Mouse (Mus musculus) myocyte (in vitro differentiated cells): ENCODE measurements around the gene Rere. TPM values are rescaled to one million over a fixed set of nuclear protein-coding genes. Genes with fewer than 3 reads are reported as not detected.

Experiments
- H3K27me3 ChIP-seq: one replicate; pipeline ENCODE4 v1.6.1; 2011; ENCODE audit not compliant: control insufficient read depth, insufficient read depth, insufficient read length
- H3K36me3 ChIP-seq: one replicate; pipeline ENCODE4 v1.6.1; 2011; ENCODE audit not compliant: control insufficient read depth, insufficient read depth
- H3K4me2 ChIP-seq: one replicate; pipeline ENCODE4 v1.6.1; 2011; ENCODE audit warnings: low read depth, control low read depth
- H3K4me3 ChIP-seq: one replicate; pipeline ENCODE4 v1.5.1; 2011; ENCODE audit warnings: mild to moderate bottlenecking, control low read depth, moderate library complexity
- H3K79me2 ChIP-seq: one replicate; pipeline ENCODE4 v1.6.1; 2011; ENCODE audit not compliant: control insufficient read depth, insufficient read depth
- H3ac ChIP-seq: one replicate; pipeline ENCODE4 v1.6.1; 2011; ENCODE audit not compliant: control insufficient read depth, insufficient read length
- CEBPB ChIP-seq: IDR thresholded peaks from 2 replicates; pipeline ENCODE4 v1.6.1; 2011; ENCODE audit warnings: mild to moderate bottlenecking, moderate library complexity; ENCODE audit not compliant: poor library complexity, insufficient read depth, severe bottlenecking
- E2F4 ChIP-seq: IDR thresholded peaks from one replicate; pipeline ENCODE4 v1.6.1; 2011; ENCODE audit warnings: mild to moderate bottlenecking, control low read depth, moderate library complexity; ENCODE audit not compliant: insufficient read depth
- MAX ChIP-seq: IDR thresholded peaks from one replicate; pipeline ENCODE4 v1.6.1; 2011; ENCODE audit warnings: low read depth, mild to moderate bottlenecking, control low read depth
- MYOD1 ChIP-seq, 3 experiments: IDR thresholded peaks; one replicate each; pipeline ENCODE4 v1.6.1; 2011; ENCODE audit warnings: control low read depth in 2 of 3, low read depth in 2 of 3, mild to moderate bottlenecking in 2 of 3, moderate library complexity in 1 of 3; ENCODE audit not compliant: insufficient read length in 2 of 3, control insufficient read depth in 1 of 3
- MYOG ChIP-seq, 3 experiments: IDR thresholded peaks; one replicate each; pipeline ENCODE4 v1.6.1; 2011; ENCODE audit warnings: control low read depth in 2 of 3, low read depth in 2 of 3, mild to moderate bottlenecking in 2 of 3; ENCODE audit not compliant: insufficient read length in 2 of 3, control insufficient read depth in 1 of 3, insufficient read depth in 1 of 3
- POLR2A ChIP-seq: IDR thresholded peaks from one replicate; pipeline ENCODE4 v1.6.1; 2011; ENCODE audit warnings: low read depth, mild to moderate bottlenecking, control low read depth, moderate library complexity; ENCODE audit not compliant: insufficient read length
- POLR2AphosphoS2 ChIP-seq: IDR thresholded peaks from one replicate; pipeline ENCODE4 v1.6.1; 2011; ENCODE audit warnings: low read depth, control low read depth; ENCODE audit not compliant: insufficient read length
- REST ChIP-seq: IDR thresholded peaks from one replicate; pipeline ENCODE4 v1.6.1; 2011; ENCODE audit warnings: mild to moderate bottlenecking, control low read depth, moderate library complexity; ENCODE audit not compliant: insufficient read depth, insufficient read length
- SRF ChIP-seq: IDR thresholded peaks from one replicate; pipeline ENCODE4 v1.6.1; 2011; ENCODE audit warnings: low read depth; ENCODE audit not compliant: control insufficient read depth, insufficient read length
- TCF12 ChIP-seq: IDR thresholded peaks from one replicate; pipeline ENCODE4 v1.6.1; 2011; ENCODE audit warnings: mild to moderate bottlenecking, control low read depth; ENCODE audit not compliant: poor library complexity, insufficient read depth, severe bottlenecking
- TCF3 ChIP-seq: IDR thresholded peaks from one replicate; pipeline ENCODE4 v1.6.1; 2011; ENCODE audit warnings: low read depth, control low read depth; ENCODE audit not compliant: insufficient read length
- USF1 ChIP-seq: IDR thresholded peaks from one replicate; pipeline ENCODE4 v1.6.1; 2011; ENCODE audit warnings: low read depth, mild to moderate bottlenecking, control low read depth, moderate library complexity
- polyA plus RNA-seq: library from polyadenylated mRNA; unstranded; fragments of >200 nt; fragmentation: generic; extraction: Trizol; gene quantifications from one replicate; pipeline ENCODE4 v1.2.1, GENCODE M21; 2012; ENCODE audit warnings: missing spikeins

The Rere gene
- polyA plus RNA-seq, 1 experiment: 34.0 TPM

GRCm38 (mm10) chr4:150486097-150486496 is 204.7 kb downstream of the Rere start:
- no peak overlapping the region for H3K4me3 ChIP-seq
- peaks cover 14% of the 10 kb centered on the region for H3K79me2 ChIP-seq
- no peaks in the 10 kb centered on the region for H3K27me3 ChIP-seq
- TF ChIP-seq E2F4 (no peak), MYOG (IDR thresholded peaks at IDR 0.05; ENCODE audit: control insufficient read depth in 1 of 3, insufficient read depth in 1 of 3, insufficient read length in 2 of 3, low read depth in 2 of 3) (no peak), SRF (no peak), POLR2AphosphoS2 (no peak), POLR2A (no peak), MAX (no peak), CEBPB (no peak), TCF3 (no peak), TCF12 (no peak), USF1 (no peak), MYOD1 (IDR thresholded peaks at IDR 0.05; ENCODE audit: control insufficient read depth in 1 of 3, insufficient read length in 2 of 3, low read depth in 2 of 3) (no peak), REST (no peak)
- H3ac ChIP-seq: no peak overlapping the region
- H3K4me2 ChIP-seq: no peak overlapping the region
- H3K36me3 ChIP-seq: no peaks in the 10 kb centered on the region

GRCm38 (mm10) chr4:150487109-150487508 is 205.7 kb downstream of the Rere start:
- no peak overlapping the region for H3ac ChIP-seq
- TF ChIP-seq POLR2A: no peak
- TF ChIP-seq POLR2AphosphoS2: no peak
- no peak for TF ChIP-seq E2F4
- no peak for TF ChIP-seq TCF3
- H3K79me2 ChIP-seq: peaks cover 14% of the 10 kb centered on the region
- no peaks in the 10 kb centered on the region for H3K36me3 ChIP-seq
- no peaks in the 10 kb centered on the region for H3K27me3 ChIP-seq
- no peak overlapping the region for H3K4me3 ChIP-seq
- no peak overlapping the region for H3K4me2 ChIP-seq

- Histone ChIP-seq H3ac (no peak overlapping the region), H3K4me2 (no peak overlapping the region), H3K36me3 (no peaks in the 10 kb centered on the region), H3K79me2 (peaks cover 14% of the 10 kb centered on the region), H3K27me3 (no peaks in the 10 kb centered on the region), H3K4me3 (no peak overlapping the region)
- no peak for TF ChIP-seq TCF3
- no peak for TF ChIP-seq SRF
Observed at GRCm38 (mm10) chr4:150488096-150488748, 206.8 kb downstream of the Rere start.

GRCm38 (mm10) chr4:150488767-150489166 is 207.3 kb downstream of the Rere start:
- Histone ChIP-seq H3K27me3 (no peaks in the 10 kb centered on the region), H3ac (no peak overlapping the region), H3K4me2 (no peak overlapping the region), H3K4me3 (no peak overlapping the region), H3K79me2 (peaks cover 14% of the 10 kb centered on the region), H3K36me3 (no peaks in the 10 kb centered on the region)
- no peak for TF ChIP-seq POLR2AphosphoS2
- no peak for TF ChIP-seq MYOG (IDR thresholded peaks at IDR 0.05; ENCODE audit: control insufficient read depth in 1 of 3, insufficient read depth in 1 of 3, insufficient read length in 2 of 3, low read depth in 2 of 3)
- no peak for TF ChIP-seq TCF12
- TF ChIP-seq CEBPB: no peak
- no peak for TF ChIP-seq POLR2A
- no peak for TF ChIP-seq TCF3
- TF ChIP-seq SRF: no peak

- Histone ChIP-seq H3K36me3 (no peaks in the 10 kb centered on the region), H3K79me2 (peaks cover 14% of the 10 kb centered on the region), H3K27me3 (no peaks in the 10 kb centered on the region), H3K4me3 (no peak overlapping the region), H3K4me2 (no peak overlapping the region), H3ac (no peak overlapping the region)
- TF ChIP-seq POLR2AphosphoS2 (no peak), USF1 (no peak), MYOG (IDR thresholded peaks at IDR 0.05; ENCODE audit: control insufficient read depth in 1 of 3, insufficient read depth in 1 of 3, insufficient read length in 2 of 3, low read depth in 2 of 3) (peak in 1 of 3 experiments; percentile 67), CEBPB (no peak), POLR2A (no peak), MYOD1 (IDR thresholded peaks at IDR 0.05; ENCODE audit: control insufficient read depth in 1 of 3, insufficient read length in 2 of 3, low read depth in 2 of 3) (peak in 2 of 3 experiments; percentile 38 to 54)
Observed at GRCm38 (mm10) chr4:150490050-150490449, 208.6 kb downstream of the Rere start.

GRCm38 (mm10) chr4:150491710-150492109 is 210.3 kb downstream of the Rere start:
- no peaks in the 10 kb centered on the region for H3K27me3 ChIP-seq
- H3ac ChIP-seq: no peak overlapping the region
- TF ChIP-seq POLR2AphosphoS2 (no peak), USF1 (no peak), MYOD1 (IDR thresholded peaks at IDR 0.05; ENCODE audit: control insufficient read depth in 1 of 3, insufficient read length in 2 of 3, low read depth in 2 of 3) (no peak), MAX (no peak), TCF12 (no peak), SRF (no peak), CEBPB (no peak), TCF3 (no peak), POLR2A (no peak), E2F4 (no peak), MYOG (IDR thresholded peaks at IDR 0.05; ENCODE audit: control insufficient read depth in 1 of 3, insufficient read depth in 1 of 3, insufficient read length in 2 of 3, low read depth in 2 of 3) (no peak)

More at GRCm38 (mm10) chr4:150491710-150492109, 210.3 kb downstream of the Rere start:
- Histone ChIP-seq H3K79me2 (peaks cover 11% of the 10 kb centered on the region), H3K4me3 (no peak overlapping the region), H3K4me2 (no peak overlapping the region), H3K36me3 (no peaks in the 10 kb centered on the region)
